8 mouse cellular contexts compared by ENCODE assay signal in the genomic region with DNA sequence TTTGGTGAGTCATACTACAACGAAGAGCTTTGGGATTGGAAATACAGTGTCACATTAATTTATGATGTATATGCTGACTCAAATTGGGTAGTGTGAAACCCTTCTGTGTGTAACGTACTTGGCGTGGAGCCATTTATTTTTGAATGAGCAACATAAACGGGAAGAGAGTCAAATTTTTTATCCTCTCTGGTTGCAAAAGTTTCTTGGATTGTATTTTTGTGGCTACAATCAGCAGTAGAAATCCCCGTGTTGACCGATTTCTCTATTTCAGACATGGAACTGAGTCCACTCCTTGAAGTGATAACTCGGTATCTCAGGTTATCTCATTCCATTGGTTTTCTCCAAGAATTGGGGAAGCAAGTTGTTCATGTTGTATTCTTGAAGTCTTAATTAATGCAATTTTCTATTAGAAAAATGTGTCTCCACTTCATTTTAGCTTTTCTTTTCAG. TPM values are rescaled to one million over a fixed set of nuclear protein-coding genes. Genes with fewer than 3 reads are reported as not detected.
DNase-seq lines count a peak whose midpoint lies in the region; ATAC-seq and TF ChIP-seq lines count a peak whose summit lies in the region.

No protein-coding gene starts in this region.

- no peak for DNase-seq in left cerebral cortex, adult 2 months (ENCODE audit: extremely low spot score in 1 of 2, low spot score in 2 of 2)
- DNase-seq in left cerebral cortex, adult 8-10 months (ENCODE audit: low spot score in 2 of 2): no peak
- DNase-seq in embryonic facial prominence, embryonic 10.5 days (ENCODE audit: low spot score): no peak
- DNase-seq in limb, embryonic 10.5 days (ENCODE audit: low spot score): no peak
- DNase-seq in left cerebral cortex, postnatal 10 days (ENCODE audit: extremely low spot score in 1 of 2, low spot score in 2 of 2): no peak
- no peak for DNase-seq in gastrocnemius, adult 8-10 months (ENCODE audit: low spot score in 2 of 2)
- no peak for DNase-seq in kidney, postnatal 14 days

- H3K9ac ChIP-seq in neural tube, embryonic 12.5 days: peak overlapping the region; percentile 100

- H3K9me3 ChIP-seq in embryonic facial prominence, embryonic 10.5 days: no peaks in the 10 kb centered on the region
- H3K9me3 ChIP-seq in limb, embryonic 10.5 days (replicated peaks): no peaks in the 10 kb centered on the region
- no peaks in the 10 kb centered on the region for H3K9me3 ChIP-seq in neural tube, embryonic 12.5 days

- H3K4me1 ChIP-seq in embryonic facial prominence, embryonic 10.5 days: peaks cover 26% of the 10 kb centered on the region
- H3K4me1 ChIP-seq in limb, embryonic 10.5 days: peaks cover 29% of the 10 kb centered on the region
- peaks cover 29% of the 10 kb centered on the region for H3K4me1 ChIP-seq in neural tube, embryonic 12.5 days

- no peaks in the 10 kb centered on the region for H3K27me3 ChIP-seq in embryonic facial prominence, embryonic 10.5 days (replicated peaks; ENCODE audit: low read depth, poor library complexity, severe bottlenecking)
- H3K27me3 ChIP-seq in limb, embryonic 10.5 days (ENCODE audit: low read depth, poor library complexity, severe bottlenecking): no peaks in the 10 kb centered on the region
- no peaks in the 10 kb centered on the region for H3K27me3 ChIP-seq in neural tube, embryonic 12.5 days (replicated peaks)

- H3K36me3 ChIP-seq in embryonic facial prominence, embryonic 10.5 days (replicated peaks): peaks cover 15% of the 10 kb centered on the region
- H3K36me3 ChIP-seq in limb, embryonic 10.5 days: peaks cover 14% of the 10 kb centered on the region
- H3K36me3 ChIP-seq in neural tube, embryonic 12.5 days: no peaks in the 10 kb centered on the region

- WGBS in embryonic facial prominence, embryonic 10.5 days: 6% methylated on average over 7 of the region's 7 CpGs
- 7% methylated on average over 7 of the region's 7 CpGs for WGBS in limb, embryonic 10.5 days
- WGBS in neural tube, embryonic 12.5 days: 10% methylated on average over 7 of the region's 7 CpGs

- intact Hi-C loops in left cerebral cortex, adult 2 months (cut with DNase I): loop anchor here (2.0 kb wide), 2 partner anchors 99 to 243 kb away; a partner anchor contains a TSS
- intact Hi-C loops in left cerebral cortex, postnatal 10 days (cut with DNase I): loop anchor here (5.0 kb wide), 1 partner anchor 97 kb away; a partner anchor contains a TSS

- peak overlapping the region; percentile 91 for H3K4me2 ChIP-seq in neural tube, embryonic 12.5 days (replicated peaks)

- ATAC-seq in neural tube, embryonic 12.5 days (ENCODE audit: low FRiP score, low read depth): no peak

- H3K27ac ChIP-seq in left cerebral cortex, adult 2 months: peak overlapping the region; percentile 96
- H3K27ac ChIP-seq in embryonic facial prominence, embryonic 10.5 days (replicated peaks): peak overlapping the region; percentile 100
- peak overlapping the region; percentile 99 for H3K27ac ChIP-seq in limb, embryonic 10.5 days
- H3K27ac ChIP-seq in neural tube, embryonic 12.5 days: no peak overlapping the region

- peak overlapping the region; percentile 98 for H3K4me3 ChIP-seq in left cerebral cortex, adult 2 months
- peak overlapping the region; percentile 98 for H3K4me3 ChIP-seq in embryonic facial prominence, embryonic 10.5 days
- H3K4me3 ChIP-seq in limb, embryonic 10.5 days: peak overlapping the region; percentile 91
- H3K4me3 ChIP-seq in neural tube, embryonic 12.5 days: peak overlapping the region; percentile 99

- TF ChIP-seq CTCF in left cerebral cortex, adult 2 months (IDR thresholded peaks at IDR 0.05): no peak

RNA-seq across cellular contexts. Expression of a gene that starts 1.3 kb away (rescaled TPM):
- 100 to 1,000 TPM; 109 to 121 TPM for total RNA-seq in left cerebral cortex, adult 2 months (2021)
- total RNA-seq in left cerebral cortex, adult 8-10 months (2022): 100 to 1,000 TPM; 110 to 125 (median 118) TPM
- polyA plus RNA-seq in embryonic facial prominence, embryonic 10.5 days (2016; fragmentation: Nextera tagmentation; extraction: Ambion mirVana): 80.3 and 84.7 TPM in 2 replicates
- polyA plus RNA-seq in limb, embryonic 10.5 days (2016; fragmentation: Nextera tagmentation; extraction: Ambion mirVana): 89.8 and 92.2 TPM in 2 replicates
- 132 and 143 TPM in 2 replicates for polyA plus RNA-seq in neural tube, embryonic 12.5 days (2016; fragmentation: Nextera tagmentation; extraction: Ambion mirVana)
- 100 to 1,000 TPM; 145 to 149 TPM for total RNA-seq in left cerebral cortex, postnatal 10 days (2021)
- 10 to 100 TPM; 38.1 to 44.0 (median 41.0) TPM for total RNA-seq in gastrocnemius, adult 8-10 months (2022)

RNA-seq across cellular contexts. Expression of a gene that starts 45.5 kb away (rescaled TPM):
- not detected for total RNA-seq in left cerebral cortex, adult 2 months (2021)
- total RNA-seq in left cerebral cortex, adult 8-10 months (2022): not detected
- not detected in 2 replicates for polyA plus RNA-seq in embryonic facial prominence, embryonic 10.5 days (2016; fragmentation: Nextera tagmentation; extraction: Ambion mirVana)
- polyA plus RNA-seq in limb, embryonic 10.5 days (2016; fragmentation: Nextera tagmentation; extraction: Ambion mirVana): not detected in 2 replicates
- not detected in 2 replicates for polyA plus RNA-seq in neural tube, embryonic 12.5 days (2016; fragmentation: Nextera tagmentation; extraction: Ambion mirVana)
- not detected for total RNA-seq in left cerebral cortex, postnatal 10 days (2021)
- not detected for total RNA-seq in gastrocnemius, adult 8-10 months (2022)
